Mouse (Mus musculus): ENCODE results near the gene Rab31. TPM values are rescaled to one million over a fixed set of nuclear protein-coding genes. Genes with fewer than 3 reads are reported as not detected.

Gene Rab31
- polyA plus RNA-seq, 1 experiment from 2014 or later: 73.3 TPM

GRCm38 (mm10) chr17:65683316-65683715, 89.2 kb downstream of the Rab31 start:
- no peak overlapping the region for H3K4me2 ChIP-seq (replicated peaks)
- H3K9me3 ChIP-seq: no peaks in the 10 kb centered on the region
- H3K27ac ChIP-seq: no peak overlapping the region
- 89% methylated on average over 3 of the region's 3 CpGs for WGBS
- H3K27me3 ChIP-seq (replicated peaks): no peaks in the 10 kb centered on the region
- no peak for ATAC-seq (ENCODE audit: low FRiP score, low read depth)
- no peak overlapping the region for H3K4me3 ChIP-seq
- H3K4me1 ChIP-seq: no peaks in the 10 kb centered on the region
- H3K36me3 ChIP-seq: no peaks in the 10 kb centered on the region
- H3K9ac ChIP-seq: no peak overlapping the region

- H3K4me1 ChIP-seq: no peaks in the 10 kb centered on the region
- H3K9ac ChIP-seq: 0 out of 2 replicates have a peak overlapping the region, but pooled peaks have one; percentile 13
- no peaks in the 10 kb centered on the region for H3K36me3 ChIP-seq
- no peaks in the 10 kb centered on the region for H3K9me3 ChIP-seq
- H3K4me2 ChIP-seq (replicated peaks): no peak overlapping the region
- no peaks in the 10 kb centered on the region for H3K27me3 ChIP-seq (replicated peaks)
- no peak overlapping the region for H3K27ac ChIP-seq
- whole genome bisulfite sequencing: 90% methylated on average over 5 of the region's 5 CpGs
- no peak for ATAC-seq (ENCODE audit: low FRiP score, low read depth)
- no peak overlapping the region for H3K4me3 ChIP-seq
Measured at GRCm38 (mm10) chr17:65682071-65682680, 90.4 kb downstream of the Rab31 start.

- Histone ChIP-seq H3K9me3 (no peaks in the 10 kb centered on the region), H3K9ac (no peak overlapping the region), H3K27ac (no peak overlapping the region), H3K4me2 (replicated peaks) (no peak overlapping the region), H3K36me3 (no peaks in the 10 kb centered on the region), H3K4me1 (no peaks in the 10 kb centered on the region), H3K27me3 (replicated peaks) (no peaks in the 10 kb centered on the region), H3K4me3 (no peak overlapping the region)
- no peak for ATAC-seq (ENCODE audit: low FRiP score, low read depth)
- WGBS: 94% methylated on average over 6 of the region's 6 CpGs
Measured at GRCm38 (mm10) chr17:65681516-65681915, 91.0 kb downstream of the Rab31 start.

- Histone ChIP-seq H3K4me1 (no peaks in the 10 kb centered on the region), H3K9ac (no peak overlapping the region), H3K9me3 (no peaks in the 10 kb centered on the region), H3K36me3 (no peaks in the 10 kb centered on the region), H3K27ac (no peak overlapping the region), H3K4me2 (replicated peaks) (no peak overlapping the region), H3K27me3 (replicated peaks) (no peaks in the 10 kb centered on the region), H3K4me3 (no peak overlapping the region)
- 78% methylated on average over 2 of the region's 2 CpGs for WGBS
- ATAC-seq (ENCODE audit: low FRiP score, low read depth): no peak
Measured at GRCm38 (mm10) chr17:65680801-65681412, 91.6 kb downstream of the Rab31 start.

GRCm38 (mm10) chr17:65679806-65680446, 92.6 kb downstream of the Rab31 start:
- H3K4me3 ChIP-seq: no peak overlapping the region
- no peak for ATAC-seq (ENCODE audit: low FRiP score, low read depth)
- no peaks in the 10 kb centered on the region for H3K27me3 ChIP-seq (replicated peaks)
- WGBS: 73% methylated on average over 14 of the region's 14 CpGs
- no peaks in the 10 kb centered on the region for H3K4me1 ChIP-seq
- no peak overlapping the region for H3K4me2 ChIP-seq (replicated peaks)
- H3K36me3 ChIP-seq: no peaks in the 10 kb centered on the region
- no peaks in the 10 kb centered on the region for H3K9me3 ChIP-seq
- no peak overlapping the region for H3K9ac ChIP-seq
- H3K27ac ChIP-seq: no peak overlapping the region

- WGBS: 93% methylated on average over 1 of the region's 1 CpGs
Measured at GRCm38 (mm10) chr17:65677742-65678141, 94.8 kb downstream of the Rab31 start.

GRCm38 (mm10) chr17:65676536-65676935, 96.0 kb downstream of the Rab31 start:
- no peak overlapping the region for H3K27ac ChIP-seq
- H3K4me1 ChIP-seq: no peaks in the 10 kb centered on the region
- no peak overlapping the region for H3K4me3 ChIP-seq
- H3K4me2 ChIP-seq (replicated peaks): no peak overlapping the region
- no peak for ATAC-seq (ENCODE audit: low FRiP score, low read depth)
- 93% methylated on average over 8 of the region's 8 CpGs for WGBS
- H3K9me3 ChIP-seq: no peaks in the 10 kb centered on the region
- H3K27me3 ChIP-seq (replicated peaks): no peaks in the 10 kb centered on the region
- no peaks in the 10 kb centered on the region for H3K36me3 ChIP-seq
- H3K9ac ChIP-seq: no peak overlapping the region

More at GRCm38 (mm10) chr17:65677742-65678141, 94.8 kb downstream of the Rab31 start:
- Histone ChIP-seq H3K9me3 (no peaks in the 10 kb centered on the region), H3K27ac (no peak overlapping the region), H3K4me1 (no peaks in the 10 kb centered on the region), H3K27me3 (replicated peaks) (no peaks in the 10 kb centered on the region), H3K9ac (no peak overlapping the region), H3K36me3 (no peaks in the 10 kb centered on the region), H3K4me3 (no peak overlapping the region), H3K4me2 (replicated peaks) (no peak overlapping the region)
- no peak for ATAC-seq (ENCODE audit: low FRiP score, low read depth)

- H3K27ac ChIP-seq: no peak overlapping the region
- H3K4me3 ChIP-seq: no peak overlapping the region
- no peaks in the 10 kb centered on the region for H3K36me3 ChIP-seq
- no peak overlapping the region for H3K9ac ChIP-seq
- H3K9me3 ChIP-seq: no peaks in the 10 kb centered on the region
- H3K27me3 ChIP-seq (replicated peaks): no peaks in the 10 kb centered on the region
- WGBS: 85% methylated on average over 3 of the region's 3 CpGs
- H3K4me1 ChIP-seq: no peaks in the 10 kb centered on the region
- no peak overlapping the region for H3K4me2 ChIP-seq (replicated peaks)
- no peak for ATAC-seq (ENCODE audit: low FRiP score, low read depth)
Measured at GRCm38 (mm10) chr17:65675985-65676384, 96.6 kb downstream of the Rab31 start.

- Histone ChIP-seq H3K27me3 (replicated peaks) (no peaks in the 10 kb centered on the region), H3K9me3 (no peaks in the 10 kb centered on the region), H3K4me2 (replicated peaks) (no peak overlapping the region), H3K36me3 (no peaks in the 10 kb centered on the region), H3K27ac (no peak overlapping the region), H3K9ac (no peak overlapping the region), H3K4me1 (no peaks in the 10 kb centered on the region), H3K4me3 (no peak overlapping the region)
- no peak for ATAC-seq (ENCODE audit: low FRiP score, low read depth)
- WGBS: 67% methylated on average over 1 of the region's 1 CpGs
Measured at GRCm38 (mm10) chr17:65674710-65675171, 97.8 kb downstream of the Rab31 start.

- H3K9me3 ChIP-seq: no peaks in the 10 kb centered on the region
- H3K27ac ChIP-seq: no peak overlapping the region
- H3K4me3 ChIP-seq: no peak overlapping the region
- no peak overlapping the region for H3K4me2 ChIP-seq (replicated peaks)
- H3K27me3 ChIP-seq (replicated peaks): no peaks in the 10 kb centered on the region
- no peaks in the 10 kb centered on the region for H3K36me3 ChIP-seq
- 88% methylated on average over 7 of the region's 7 CpGs for whole genome bisulfite sequencing
- H3K9ac ChIP-seq: no peak overlapping the region
- no peak for ATAC-seq (ENCODE audit: low FRiP score, low read depth)
- H3K4me1 ChIP-seq: no peaks in the 10 kb centered on the region
Measured at GRCm38 (mm10) chr17:65672926-65673325, 99.6 kb downstream of the Rab31 start.

- no peak overlapping the region for H3K27ac ChIP-seq
- no peak overlapping the region for H3K4me3 ChIP-seq
- ATAC-seq (ENCODE audit: low FRiP score, low read depth): no peak
- H3K9me3 ChIP-seq: no peaks in the 10 kb centered on the region
- H3K9ac ChIP-seq: no peak overlapping the region
- peaks cover 10% of the 10 kb centered on the region; the same call in 1 of the 2 replicates for H3K36me3 ChIP-seq
- no peak overlapping the region for H3K4me2 ChIP-seq (replicated peaks)
- H3K4me1 ChIP-seq: no peaks in the 10 kb centered on the region
- no peaks in the 10 kb centered on the region for H3K27me3 ChIP-seq (replicated peaks)
- 89% methylated on average over 4 of the region's 4 CpGs for WGBS
Measured at GRCm38 (mm10) chr17:65669061-65669460, 103.5 kb downstream of the Rab31 start.

- Histone ChIP-seq H3K9ac (no peak overlapping the region), H3K27me3 (replicated peaks) (no peaks in the 10 kb centered on the region), H3K4me1 (no peaks in the 10 kb centered on the region; the same call in 1 of the 2 replicates), H3K4me3 (no peak overlapping the region), H3K4me2 (replicated peaks) (no peak overlapping the region), H3K9me3 (no peaks in the 10 kb centered on the region), H3K27ac (no peak overlapping the region), H3K36me3 (peaks cover 10% of the 10 kb centered on the region; the same call in 1 of the 2 replicates)
- no peak for ATAC-seq (ENCODE audit: low FRiP score, low read depth)
- 92% methylated on average over 14 of the region's 14 CpGs for WGBS
Measured at GRCm38 (mm10) chr17:65667792-65668191, 104.8 kb downstream of the Rab31 start.
